Mouse (Mus musculus) limb, embryonic 14.5 days (tissue): ENCODE results near the gene Dph5. TPM values are rescaled to one million over a fixed set of nuclear protein-coding genes. Genes with fewer than 3 reads are reported as not detected.

ENCODE experiments used
- ATAC-seq: fragments of 200-750 bp; cut with Nextera tagmentation; 2 replicates; pipeline ENCODE4 v1.8.0; 2017; ENCODE audit warnings: low read depth, moderate number of reproducible peaks, moderate TSS enrichment; ENCODE audit not compliant: low FRiP score
- DNase-seq: peaks from one replicate; pipeline ENCODE4 v3.0.0-alpha.2; 2015; ENCODE audit warnings: low spot score
- H3K27ac ChIP-seq: fragments of 300-500 bp; sonication (generic); replicated peaks from 2 replicates; pipeline ENCODE4 v1.5.1; 2014; ENCODE audit warnings: low read depth, mild to moderate bottlenecking, low read length, moderate library complexity, mixed read lengths
- H3K27me3 ChIP-seq: fragments of 300-500 bp; sonication (generic); 2 replicates; pipeline ENCODE4 v1.6.1; 2014; ENCODE audit warnings: low read length, mixed read lengths; ENCODE audit not compliant: control insufficient read depth, insufficient read depth
- H3K36me3 ChIP-seq: fragments of 300-500 bp; sonication (generic); 2 replicates; pipeline ENCODE4 v1.6.1; 2014; ENCODE audit warnings: mild to moderate bottlenecking, low read length, moderate library complexity, mixed read lengths; ENCODE audit not compliant: control insufficient read depth, insufficient read depth
- H3K4me1 ChIP-seq: fragments of 300-500 bp; sonication (generic); 2 replicates; pipeline ENCODE4 v1.6.1; 2014; ENCODE audit warnings: antibody characterized with exemption, low read length, mixed read lengths; ENCODE audit not compliant: control insufficient read depth, insufficient read depth
- H3K4me2 ChIP-seq: fragments of 300-500 bp; sonication (generic); replicated peaks from 2 replicates; pipeline ENCODE4 v1.6.1; 2014; ENCODE audit warnings: low read depth, mild to moderate bottlenecking, low read length, moderate library complexity; ENCODE audit not compliant: severe bottlenecking
- H3K4me3 ChIP-seq: fragments of 300-500 bp; sonication (generic); replicated peaks from 2 replicates; pipeline ENCODE4 v1.5.1; 2014; ENCODE audit warnings: low read length
- H3K9ac ChIP-seq: fragments of 300-500 bp; sonication (generic); 2 replicates; pipeline ENCODE4 v1.6.1; 2014; ENCODE audit warnings: mild to moderate bottlenecking, low read depth, low read length, moderate library complexity; ENCODE audit not compliant: severe bottlenecking
- H3K9me3 ChIP-seq: fragments of 300-500 bp; sonication (generic); 2 replicates; pipeline ENCODE4 v1.6.1; 2016; ENCODE audit warnings: low read length; ENCODE audit not compliant: control insufficient read depth
- POLR2A ChIP-seq: fragments of 200-500 bp; IDR thresholded peaks from 2 replicates; pipeline ENCODE4 v1.8.0; 2012; ENCODE audit warnings: inconsistent platforms, mild to moderate bottlenecking, moderate library complexity, borderline replicate concordance; ENCODE audit not compliant: insufficient read depth, insufficient read length; ENCODE audit errors: extremely low read depth
- WGBS: fragments of 180-500 bp; shearing (Covaris S2); extraction: QIAGEN DNeasy Blood & Tissue Kit; methylation state at CpG from one replicate; pipeline ENCODE4 v1.1.7; 2014; 5-methylcytosine and 5-hydroxymethylcytosine counted together
- polyA plus RNA-seq, 2 experiments: library from polyadenylated mRNA; depleted of rRNA in 1 of 2; stranded (reverse) in 1 of 2; unstranded in 1 of 2; fragments of >200 nt; fragmentation: Nextera tagmentation in 1 of 2; extraction: Ambion mirVana in 1 of 2; gene quantifications; 2 replicates each; pipeline versions ENCODE4 v1.2.1 to v1.2.3; 2012 to 2014

Gene Dph5
- polyA plus RNA-seq, 2 experiments: 13.0 to 23.9 TPM

GRCm38 (mm10) chr3:115961311-115962027, 73.8 kb downstream of the Dph5 start:
- TF ChIP-seq POLR2A: no peak
- WGBS: 56% methylated on average over 11 of the region's 11 CpGs
- H3K4me2 ChIP-seq: no peak overlapping the region

GRCm38 (mm10) chr3:115962028-115962415, 74.4 kb downstream of the Dph5 start:
- Histone ChIP-seq H3K27me3 (no peaks in the 10 kb centered on the region), H3K4me2 (no peak overlapping the region), H3K4me3 (no peak overlapping the region), H3K4me1 (no peaks in the 10 kb centered on the region; the same call in 1 of the 2 replicates), H3K9ac (no peak overlapping the region), H3K9me3 (no peaks in the 10 kb centered on the region), H3K36me3 (peaks cover 28% of the 10 kb centered on the region), H3K27ac (peak overlapping the region; percentile 75; the same call in 1 of the 2 replicates)
- no peak for TF ChIP-seq POLR2A
- peak; percentile 85 for DNase-seq
- peak; percentile 82 for ATAC-seq
- WGBS: 36% methylated on average over 4 of the region's 4 CpGs

More at GRCm38 (mm10) chr3:115961311-115962027, 73.8 kb downstream of the Dph5 start:
- H3K4me3 ChIP-seq: no peak overlapping the region
- peak overlapping the region; percentile 75 for H3K27ac ChIP-seq
- no peaks in the 10 kb centered on the region for H3K27me3 ChIP-seq
- H3K9ac ChIP-seq: no peak overlapping the region
- H3K36me3 ChIP-seq: peaks cover 29% of the 10 kb centered on the region
- ATAC-seq (peak; percentile 62), DNase-seq (no peak)
- no peaks in the 10 kb centered on the region for H3K9me3 ChIP-seq
- no peaks in the 10 kb centered on the region; the same call in 1 of the 2 replicates for H3K4me1 ChIP-seq

- H3K4me1 ChIP-seq: no peaks in the 10 kb centered on the region; the same call in 1 of the 2 replicates
- DNase-seq: no peak
- H3K9me3 ChIP-seq: no peaks in the 10 kb centered on the region
- no peak overlapping the region for H3K27ac ChIP-seq
- no peak overlapping the region for H3K4me2 ChIP-seq
- H3K4me3 ChIP-seq: no peak overlapping the region
- WGBS: 97% methylated on average over 1 of the region's 1 CpGs
- TF ChIP-seq POLR2A: no peak
- no peak overlapping the region for H3K9ac ChIP-seq
- H3K36me3 ChIP-seq: peaks cover 16% of the 10 kb centered on the region
- H3K27me3 ChIP-seq: no peaks in the 10 kb centered on the region
- ATAC-seq: no peak
Measured at GRCm38 (mm10) chr3:115963597-115963996, 76.0 kb downstream of the Dph5 start.

GRCm38 (mm10) chr3:115964071-115964470, 76.4 kb downstream of the Dph5 start:
- peak; percentile 42 for ATAC-seq

GRCm38 (mm10) chr3:115968745-115969530, 81.3 kb downstream of the Dph5 start:
- H3K27me3 ChIP-seq: no peaks in the 10 kb centered on the region
- DNase-seq (peak; percentile 74), ATAC-seq (peak; percentile 86)
- H3K4me3 ChIP-seq: no peak overlapping the region
- no peaks in the 10 kb centered on the region for H3K9me3 ChIP-seq
- H3K4me1 ChIP-seq: no peaks in the 10 kb centered on the region
- WGBS: 80% methylated on average over 10 of the region's 10 CpGs
- no peak overlapping the region for H3K9ac ChIP-seq
- no peak overlapping the region for H3K4me2 ChIP-seq
- peaks cover 30% of the 10 kb centered on the region for H3K36me3 ChIP-seq
- TF ChIP-seq POLR2A: no peak
- H3K27ac ChIP-seq: peak overlapping the region; percentile 48; the same call in 1 of the 2 replicates

More at GRCm38 (mm10) chr3:115964071-115964470, 76.4 kb downstream of the Dph5 start:
- H3K9me3 ChIP-seq: no peaks in the 10 kb centered on the region
- H3K9ac ChIP-seq: no peak overlapping the region
- peaks cover 11% of the 10 kb centered on the region for H3K36me3 ChIP-seq
- no peak overlapping the region for H3K27ac ChIP-seq
- H3K4me1 ChIP-seq: no peaks in the 10 kb centered on the region; the same call in 1 of the 2 replicates
- H3K27me3 ChIP-seq: no peaks in the 10 kb centered on the region
- DNase-seq: no peak
- WGBS: 67% methylated on average over 5 of the region's 5 CpGs
- no peak overlapping the region for H3K4me3 ChIP-seq
- TF ChIP-seq POLR2A: no peak
- H3K4me2 ChIP-seq: no peak overlapping the region
